Mouse (Mus musculus): ENCODE measurements around the gene Atp6v1g3. TPM values are rescaled to one million over a fixed set of nuclear protein-coding genes. Genes with fewer than 3 reads are reported as not detected.

The Atp6v1g3 gene
- polyA plus RNA-seq, 1 experiment: 13.4 TPM

DNA sequence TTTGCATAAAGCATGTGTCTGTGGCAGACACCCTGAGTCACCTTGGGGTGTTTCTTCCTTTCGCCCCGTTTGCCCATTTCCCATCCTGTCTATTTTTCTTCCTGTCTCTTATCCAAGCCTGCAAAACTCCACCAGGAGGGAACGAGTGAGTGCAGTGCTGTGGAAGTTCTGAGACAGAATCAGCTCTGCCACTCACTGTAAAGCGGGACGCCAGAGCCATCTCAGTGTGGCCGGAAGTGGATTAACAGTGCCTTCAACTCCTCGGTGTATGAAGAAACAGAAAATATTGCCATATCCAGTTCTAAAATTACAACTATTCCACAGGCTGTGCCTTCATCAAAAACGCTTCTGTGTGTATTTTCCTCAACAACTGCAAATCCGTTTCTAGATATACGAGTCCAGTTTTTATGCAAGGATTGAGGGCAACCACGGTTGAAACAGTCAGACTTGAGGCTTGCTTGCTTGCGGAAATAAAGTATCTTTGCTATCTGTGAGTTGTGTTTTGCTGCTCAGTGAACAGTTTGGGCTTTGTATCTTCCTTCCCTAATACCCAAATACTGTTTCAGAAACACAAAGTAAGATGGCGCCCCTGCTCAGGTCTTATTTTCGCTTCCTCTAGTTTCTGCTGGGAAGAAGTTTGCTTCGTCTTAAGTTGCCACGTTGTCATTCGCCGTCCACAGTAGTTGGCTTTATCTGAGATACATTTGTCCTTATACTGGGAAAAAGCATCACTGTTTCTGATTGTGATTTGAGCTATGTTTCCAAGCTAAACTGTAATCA is 54.1 kb downstream of the Atp6v1g3 start:
- 57% methylated on average over 18 of the region's 18 CpGs for WGBS
- Histone ChIP-seq H3K4me3 (ENCODE audit: insufficient read depth, low read depth, low read length) (no peak overlapping the region), H3K36me3 (ENCODE audit: control insufficient read depth, insufficient read depth, low read length) (no peaks in the 10 kb centered on the region), H3K27me3 (replicated peaks; ENCODE audit: control insufficient read depth, insufficient read depth, low read length) (no peaks in the 10 kb centered on the region), H3K4me1 (ENCODE audit: control insufficient read depth, insufficient read depth, low read length) (peaks cover 7% of the 10 kb centered on the region; the same call in 1 of the 2 replicates), H3K27ac (ENCODE audit: insufficient read depth, low read depth, low read length) (no peak overlapping the region; the same call in 1 of the 2 replicates)
- no peak for TF ChIP-seq CTCF (conservative IDR thresholded peaks at IDR 0.05; ENCODE audit: insufficient read depth, insufficient read length, low read depth, low read length)
- TF ChIP-seq POLR2A (IDR thresholded peaks at IDR 0.05; ENCODE audit: low read depth, low read length): no peak
- DNase-seq: no peak

DNA sequence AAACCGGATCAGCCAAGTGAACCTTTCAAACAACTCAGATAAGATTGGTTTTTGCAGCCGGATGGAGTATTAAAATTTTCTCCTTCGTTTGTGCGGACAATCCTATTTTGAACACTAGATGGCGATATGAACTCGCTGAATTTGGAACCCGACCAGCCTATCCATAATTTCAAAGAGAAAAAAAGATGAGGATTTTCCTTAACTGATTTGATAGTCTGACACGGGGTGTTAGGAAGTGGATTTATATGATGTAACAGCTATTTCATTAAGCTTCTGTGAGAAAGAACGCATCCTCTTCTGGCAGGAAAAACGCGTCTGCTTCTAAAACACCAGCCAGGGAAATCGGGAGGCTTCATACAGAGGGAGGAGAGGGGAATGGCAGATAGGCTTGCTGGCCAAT is 54.8 kb downstream of the Atp6v1g3 start:
- no peak overlapping the region for H3K4me3 ChIP-seq (ENCODE audit: insufficient read depth, low read depth, low read length)
- TF ChIP-seq POLR2A (IDR thresholded peaks at IDR 0.05; ENCODE audit: low read depth, low read length): no peak
- peak; percentile 21; the same call in 1 of the 2 replicates for TF ChIP-seq CTCF (conservative IDR thresholded peaks at IDR 0.05; ENCODE audit: insufficient read depth, insufficient read length, low read depth, low read length)
- no peak overlapping the region for H3K27ac ChIP-seq (ENCODE audit: insufficient read depth, low read depth, low read length)
- DNase-seq: peak; percentile 56
- no peaks in the 10 kb centered on the region for H3K27me3 ChIP-seq (replicated peaks; ENCODE audit: control insufficient read depth, insufficient read depth, low read length)
- H3K4me1 ChIP-seq (ENCODE audit: control insufficient read depth, insufficient read depth, low read length): 0 out of 2 replicates have a peak, but pooled peaks cover under 1% of the 10 kb centered on the region
- H3K36me3 ChIP-seq (ENCODE audit: control insufficient read depth, insufficient read depth, low read length): no peaks in the 10 kb centered on the region
- WGBS: 15% methylated on average over 12 of the region's 12 CpGs

DNA sequence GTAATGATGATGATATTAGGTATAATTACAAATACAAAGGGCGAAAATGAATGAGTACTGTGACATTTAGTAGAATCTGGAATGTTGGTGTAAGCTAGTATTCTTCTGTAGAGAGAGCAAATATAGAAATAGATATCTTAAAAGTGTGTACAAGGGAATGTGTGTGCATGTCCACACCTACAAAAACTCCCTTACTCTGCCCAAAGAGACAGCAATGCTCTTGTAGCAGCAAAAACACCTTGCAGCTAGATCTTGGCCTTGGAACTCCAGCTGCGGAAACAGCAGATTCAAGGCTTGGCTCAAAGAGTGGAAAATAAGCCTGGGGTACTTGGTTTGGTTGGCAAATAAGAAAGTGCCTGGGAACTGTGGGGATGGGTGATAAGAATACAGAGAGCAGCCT is 57.0 kb downstream of the Atp6v1g3 start:
- no peak overlapping the region for H3K4me3 ChIP-seq (ENCODE audit: insufficient read depth, low read depth, low read length)
- 96% methylated on average over 2 of the region's 2 CpGs for WGBS
- no peaks in the 10 kb centered on the region for H3K36me3 ChIP-seq (ENCODE audit: control insufficient read depth, insufficient read depth, low read length)

DNA sequence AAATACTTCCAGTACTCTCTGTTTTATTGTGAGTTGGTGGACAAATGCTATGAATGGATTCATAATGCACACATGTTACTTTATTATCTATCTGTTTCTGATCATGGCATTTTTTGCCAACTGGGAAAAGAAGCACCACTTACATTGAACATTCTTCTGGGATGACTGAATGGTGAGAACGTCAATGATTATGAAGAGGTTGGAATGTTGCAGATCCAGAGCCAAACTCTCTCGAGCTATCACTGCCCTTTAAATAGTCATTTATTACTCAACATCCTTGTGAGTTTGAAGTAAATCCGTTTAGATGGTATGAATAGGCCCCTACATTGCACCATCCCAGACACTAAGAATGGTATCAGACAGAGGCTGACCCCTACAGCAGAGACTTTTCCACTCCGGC is 58.1 kb downstream of the Atp6v1g3 start:
- Histone ChIP-seq H3K4me3 (ENCODE audit: insufficient read depth, low read depth, low read length) (no peak overlapping the region), H3K36me3 (ENCODE audit: control insufficient read depth, insufficient read depth, low read length) (no peaks in the 10 kb centered on the region), H3K27me3 (replicated peaks; ENCODE audit: control insufficient read depth, insufficient read depth, low read length) (no peaks in the 10 kb centered on the region), H3K27ac (ENCODE audit: insufficient read depth, low read depth, low read length) (no peak overlapping the region), H3K4me1 (ENCODE audit: control insufficient read depth, insufficient read depth, low read length) (no peaks in the 10 kb centered on the region)
- TF ChIP-seq POLR2A (IDR thresholded peaks at IDR 0.05; ENCODE audit: low read depth, low read length) (no peak), CTCF (conservative IDR thresholded peaks at IDR 0.05; ENCODE audit: insufficient read depth, insufficient read length, low read depth, low read length) (no peak)
- 71% methylated on average over 4 of the region's 4 CpGs for WGBS
- no peak for DNase-seq

More for the DNA sequence above, 57.0 kb downstream of the Atp6v1g3 start:
- Histone ChIP-seq H3K4me1 (ENCODE audit: control insufficient read depth, insufficient read depth, low read length) (no peaks in the 10 kb centered on the region), H3K27ac (ENCODE audit: insufficient read depth, low read depth, low read length) (no peak overlapping the region), H3K27me3 (replicated peaks; ENCODE audit: control insufficient read depth, insufficient read depth, low read length) (no peaks in the 10 kb centered on the region)
- no peak for TF ChIP-seq CTCF (conservative IDR thresholded peaks at IDR 0.05; ENCODE audit: insufficient read depth, insufficient read length, low read depth, low read length)
- TF ChIP-seq POLR2A (IDR thresholded peaks at IDR 0.05; ENCODE audit: low read depth, low read length): no peak
- no peak for DNase-seq

DNA sequence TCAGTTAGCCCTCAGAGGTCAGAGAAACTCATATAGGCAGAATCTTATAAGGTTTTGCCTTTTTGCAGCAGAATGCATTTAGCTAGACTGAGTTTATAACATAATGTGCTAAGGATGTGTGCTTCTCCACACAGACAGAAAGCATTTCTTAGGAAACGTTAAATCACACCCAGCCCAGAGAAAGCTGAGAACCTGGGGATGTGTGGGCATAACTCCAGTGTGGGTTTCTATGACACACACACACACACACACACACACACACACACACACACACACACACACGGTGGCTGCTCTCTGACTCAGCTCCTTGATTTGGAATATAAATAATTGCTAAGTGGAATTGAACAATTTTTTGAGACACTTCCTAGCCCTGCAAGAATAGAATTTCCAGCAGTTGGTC is 61.2 kb downstream of the Atp6v1g3 start:
- no peak for DNase-seq
- H3K27me3 ChIP-seq (replicated peaks; ENCODE audit: control insufficient read depth, insufficient read depth, low read length): no peaks in the 10 kb centered on the region
- no peak for TF ChIP-seq CTCF (conservative IDR thresholded peaks at IDR 0.05; ENCODE audit: insufficient read depth, insufficient read length, low read depth, low read length)
- no peak for TF ChIP-seq POLR2A (IDR thresholded peaks at IDR 0.05; ENCODE audit: low read depth, low read length)
- WGBS: 33% methylated on average over 2 of the region's 2 CpGs
- no peak overlapping the region for H3K27ac ChIP-seq (ENCODE audit: insufficient read depth, low read depth, low read length)
- H3K36me3 ChIP-seq (ENCODE audit: control insufficient read depth, insufficient read depth, low read length): no peaks in the 10 kb centered on the region
- no peaks in the 10 kb centered on the region for H3K4me1 ChIP-seq (ENCODE audit: control insufficient read depth, insufficient read depth, low read length)
- H3K4me3 ChIP-seq (ENCODE audit: insufficient read depth, low read depth, low read length): no peak overlapping the region

DNA sequence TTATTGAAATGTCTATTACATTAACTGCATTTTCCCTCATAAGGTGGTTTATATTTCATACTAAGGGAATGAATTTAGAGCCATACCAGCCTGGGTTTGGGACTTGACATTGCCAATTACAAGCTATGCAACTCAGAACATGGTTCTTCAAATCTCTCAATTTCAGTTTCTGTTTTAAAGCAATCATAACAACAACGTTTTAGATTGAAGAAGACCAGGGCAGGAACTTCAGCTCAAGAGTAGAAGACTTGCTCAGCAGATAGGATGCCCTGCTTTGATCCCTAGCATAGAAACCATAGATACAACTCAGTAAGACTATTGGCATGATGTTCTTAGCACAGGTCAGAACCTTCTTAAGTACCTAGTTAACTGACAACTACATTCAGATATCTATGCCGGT is 63.9 kb downstream of the Atp6v1g3 start:
- WGBS: 82% methylated on average over 2 of the region's 2 CpGs
- TF ChIP-seq CTCF (conservative IDR thresholded peaks at IDR 0.05; ENCODE audit: insufficient read depth, insufficient read length, low read depth, low read length) (no peak), POLR2A (IDR thresholded peaks at IDR 0.05; ENCODE audit: low read depth, low read length) (no peak)
- DNase-seq: no peak
- Histone ChIP-seq H3K27me3 (replicated peaks; ENCODE audit: control insufficient read depth, insufficient read depth, low read length) (no peaks in the 10 kb centered on the region), H3K4me3 (ENCODE audit: insufficient read depth, low read depth, low read length) (no peak overlapping the region), H3K27ac (ENCODE audit: insufficient read depth, low read depth, low read length) (no peak overlapping the region), H3K36me3 (ENCODE audit: control insufficient read depth, insufficient read depth, low read length) (no peaks in the 10 kb centered on the region), H3K4me1 (ENCODE audit: control insufficient read depth, insufficient read depth, low read length) (no peaks in the 10 kb centered on the region)

Other genes with a start within 250 kb of the Atp6v1g3 start
- 3.5 and 17.3 TPM in 2 replicates for gene Ptprc, start 98.0 kb upstream of the Atp6v1g3 start, polyA plus RNA-seq (2012; rRNA removed)